Mouse (Mus musculus) frontal cortex, adult 2 months (tissue): ENCODE results near the gene Ankrd53. TPM values are rescaled to one million over a fixed set of nuclear protein-coding genes. Genes with fewer than 3 reads are reported as not detected.

Source experiments
- DNase-seq, 2 experiments: peaks; one replicate each; pipeline ENCODE4 v3.0.0; 2022; ENCODE audit warnings: low spot score in 1 of 2; ENCODE audit errors: extremely low spot score in 1 of 2
- polyA plus RNA-seq: library from polyadenylated mRNA; depleted of rRNA; stranded (reverse); fragments of >200 nt; gene quantifications from 2 replicates; pipeline ENCODE4 v1.2.3, GENCODE M21; 2012; rRNA removed

Ankrd53 gene
- polyA plus RNA-seq: not detected in 2 replicates

GRCm38 (mm10) chr6:83762344-83762743, at the start of gene Ankrd53:
Ankrd53 (plus strand) TSS chr6:83762644.
- DNase-seq: no peak

- DNase-seq: no peak
Measured at GRCm38 (mm10) chr6:83713271-83714136, 48.9 kb upstream of the Ankrd53 start.

DNA sequence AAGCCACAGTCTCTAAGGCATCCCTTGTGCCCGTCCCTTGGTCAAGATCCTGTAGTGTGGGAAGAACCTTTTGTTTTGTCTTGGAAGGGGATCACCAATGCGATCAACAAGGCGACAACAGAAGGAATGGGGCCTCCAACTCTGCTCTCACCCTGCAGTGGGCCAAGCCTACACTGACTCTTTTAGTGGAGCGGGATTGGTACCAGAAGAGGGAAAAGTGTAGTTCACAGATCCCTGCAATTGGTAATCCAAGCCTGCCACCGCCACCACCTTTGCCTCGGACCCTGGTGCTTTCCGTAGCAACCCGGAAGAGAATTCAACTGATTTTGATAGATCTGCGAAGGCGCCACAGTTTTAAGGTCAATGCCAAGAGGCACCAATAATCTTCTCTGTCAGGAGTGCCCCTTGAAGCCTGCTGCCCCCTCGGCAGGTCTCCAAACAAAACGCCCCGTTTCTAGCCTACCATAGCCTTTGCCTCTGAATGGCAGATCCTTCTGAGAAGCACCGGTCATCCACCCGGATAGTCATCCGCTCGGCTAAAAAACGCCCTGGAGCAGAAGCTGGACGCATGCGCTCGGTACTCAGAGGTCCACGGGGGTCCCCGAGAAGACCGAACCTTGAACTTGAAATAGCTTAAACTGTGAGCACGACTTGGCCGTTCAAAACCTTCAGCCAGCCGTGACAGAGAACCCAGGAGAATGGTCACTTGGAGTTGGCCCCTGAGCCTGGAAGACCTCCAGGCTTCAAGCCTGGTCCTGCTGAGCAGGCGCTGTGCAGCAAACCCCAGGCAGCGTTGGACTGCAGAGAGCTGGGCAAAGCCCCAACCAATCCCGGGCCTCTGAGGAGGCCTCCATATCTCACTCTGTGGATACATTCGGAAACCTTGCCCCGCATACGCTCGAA, 48.0 kb upstream of the Ankrd53 start:
- DNase-seq: no peak

GRCm38 (mm10) chr6:83715461-83716196, 46.8 kb upstream of the Ankrd53 start:
- no peak for DNase-seq

DNA sequence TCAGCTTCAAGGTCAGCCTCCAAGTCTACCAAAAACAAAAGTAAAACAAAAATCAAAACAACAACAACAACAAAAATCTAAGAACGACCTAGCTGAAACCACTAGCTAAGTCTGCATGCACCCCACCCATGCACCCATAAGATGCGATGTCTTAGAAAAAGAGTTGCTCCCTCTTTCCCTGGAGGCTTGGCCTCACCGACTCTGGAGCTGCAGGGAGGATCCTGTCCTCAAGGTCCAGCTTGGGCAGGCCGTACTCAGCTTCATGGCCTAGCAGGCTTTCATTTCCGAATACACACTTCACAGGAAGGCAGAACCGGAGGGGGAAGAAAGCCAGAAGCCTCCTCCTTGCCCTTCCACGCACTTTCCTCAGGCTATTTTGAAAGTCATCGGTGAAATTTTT, 45.4 kb upstream of the Ankrd53 start:
- no peak for DNase-seq

GRCm38 (mm10) chr6:83722526-83722925, 39.9 kb upstream of the Ankrd53 start:
- no peak for DNase-seq

DNA sequence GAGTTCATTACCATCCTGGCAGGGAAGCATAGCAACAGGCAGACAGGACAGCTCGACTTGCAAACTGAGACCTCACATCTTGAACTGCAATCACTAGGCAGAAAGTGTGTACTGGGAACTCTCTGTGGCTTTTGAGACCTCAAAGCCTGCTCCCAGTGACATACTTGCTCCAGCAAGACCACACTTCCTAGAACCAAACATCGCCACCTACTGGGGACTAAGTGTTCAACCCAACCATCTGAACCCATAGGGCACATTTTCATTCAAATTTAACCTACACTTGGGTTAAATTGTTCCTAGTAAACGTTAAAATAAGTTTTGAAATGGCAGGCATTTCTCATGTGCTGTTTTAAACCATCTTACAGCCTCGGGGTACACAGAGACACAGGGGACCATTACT, 35.3 kb upstream of the Ankrd53 start:
- DNase-seq: no peak

DNA sequence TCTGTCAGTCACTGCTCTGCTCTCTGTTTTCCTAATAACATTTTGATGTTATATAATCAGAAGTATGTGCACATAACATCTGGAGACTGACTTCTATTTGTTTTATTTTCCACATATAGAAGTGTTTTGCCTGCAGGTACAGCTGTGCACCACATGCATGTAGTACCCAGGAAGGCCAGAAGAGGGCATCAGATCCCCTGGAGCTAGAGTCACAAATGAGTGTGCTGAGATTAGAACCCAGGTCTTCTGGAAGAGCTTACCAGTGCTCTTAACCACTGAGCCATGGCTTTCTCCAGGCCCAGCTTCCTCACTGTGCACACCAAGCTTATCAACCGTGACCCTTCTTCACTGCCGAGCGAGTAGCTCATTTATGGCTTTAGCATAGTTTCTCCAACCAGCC, 34.0 kb upstream of the Ankrd53 start:
- no peak for DNase-seq

DNA sequence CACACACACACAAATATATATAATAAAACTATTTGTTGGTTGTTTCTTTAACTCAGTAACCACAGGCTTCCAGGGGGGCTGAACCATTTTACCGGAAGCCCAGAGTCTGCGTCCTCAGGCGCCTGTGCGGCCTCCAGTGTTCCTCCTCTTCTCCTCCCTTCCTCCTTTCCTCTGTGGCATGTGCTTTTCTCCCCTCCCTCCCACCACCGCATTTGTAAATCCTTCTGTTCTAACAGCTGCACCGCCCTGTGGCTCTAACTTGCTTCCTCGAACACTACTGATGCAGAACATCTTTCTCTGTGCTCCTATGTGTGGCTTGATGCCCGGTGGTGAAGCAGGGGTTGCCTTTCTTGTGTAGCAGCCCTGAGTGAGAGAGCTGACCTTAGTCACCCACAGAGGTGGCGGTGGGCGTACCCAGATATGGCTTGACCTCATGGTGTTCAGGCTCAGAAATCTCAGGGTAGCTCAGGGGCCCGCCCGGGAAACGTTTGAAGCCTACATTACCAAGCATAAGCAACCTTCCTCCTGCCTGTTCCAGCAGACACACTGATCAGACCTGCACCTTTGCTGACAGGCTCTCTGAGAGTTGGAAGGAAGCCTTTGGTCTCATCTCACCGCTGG, 33.0 kb upstream of the Ankrd53 start:
- no peak for DNase-seq

DNA sequence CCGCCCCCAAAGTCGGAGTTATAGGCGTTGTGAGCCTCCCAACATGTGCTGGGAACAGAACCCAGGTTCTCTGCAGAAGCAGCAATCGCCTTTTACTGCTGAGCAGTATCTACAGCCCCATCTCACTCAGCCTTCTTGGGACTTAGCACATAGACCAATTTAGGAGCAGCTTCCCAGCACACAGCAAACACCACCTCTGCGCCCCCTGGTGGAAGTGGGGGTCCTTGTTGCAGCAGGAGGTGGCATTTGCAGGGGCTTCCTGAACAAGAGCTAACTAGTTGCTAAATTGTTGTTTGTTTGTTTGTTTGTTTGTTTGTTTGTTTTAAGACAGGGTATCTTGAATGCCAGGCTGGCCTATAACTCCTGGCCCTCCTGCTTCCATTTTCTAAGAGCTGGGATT, 31.3 kb upstream of the Ankrd53 start:
- DNase-seq: peak in 1 of 2 experiments; percentile 53

- no peak for DNase-seq
Measured at GRCm38 (mm10) chr6:83737311-83737710, 25.1 kb upstream of the Ankrd53 start.

GRCm38 (mm10) chr6:83738596-83738995, 23.8 kb upstream of the Ankrd53 start:
- DNase-seq: no peak

DNA sequence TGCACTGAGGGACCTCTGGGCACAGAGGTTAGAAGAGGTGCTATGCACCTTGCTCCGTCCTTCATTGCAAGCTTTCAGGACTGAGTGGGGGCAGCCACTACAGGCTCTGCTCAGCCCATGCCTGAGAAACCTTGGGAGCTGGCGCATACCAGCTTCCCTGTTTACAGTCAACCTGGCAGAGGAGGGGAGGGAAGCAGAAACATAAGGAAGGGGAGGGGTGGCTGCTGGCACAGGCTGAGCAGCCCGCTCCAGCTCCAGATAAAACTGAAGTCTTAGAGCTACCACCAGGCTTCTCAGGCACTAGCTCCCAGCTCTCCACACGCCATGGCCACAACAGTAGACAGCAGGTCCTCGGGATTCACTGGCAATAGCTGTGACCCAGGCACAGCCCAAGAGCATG, 19.7 kb upstream of the Ankrd53 start, which contains the start of gene Atp6v1b1:
Gene Atp6v1b1 (plus strand): TSS at position 230 of the 400 bp plus-strand sequence.
- DNase-seq: no peak

- DNase-seq: no peak
Measured at GRCm38 (mm10) chr6:83743212-83743611, 19.2 kb upstream of the Ankrd53 start.

- DNase-seq: no peak
Measured at GRCm38 (mm10) chr6:83744126-83744525, 18.3 kb upstream of the Ankrd53 start.

GRCm38 (mm10) chr6:83744557-83744956, 17.9 kb upstream of the Ankrd53 start:
- no peak for DNase-seq

DNA sequence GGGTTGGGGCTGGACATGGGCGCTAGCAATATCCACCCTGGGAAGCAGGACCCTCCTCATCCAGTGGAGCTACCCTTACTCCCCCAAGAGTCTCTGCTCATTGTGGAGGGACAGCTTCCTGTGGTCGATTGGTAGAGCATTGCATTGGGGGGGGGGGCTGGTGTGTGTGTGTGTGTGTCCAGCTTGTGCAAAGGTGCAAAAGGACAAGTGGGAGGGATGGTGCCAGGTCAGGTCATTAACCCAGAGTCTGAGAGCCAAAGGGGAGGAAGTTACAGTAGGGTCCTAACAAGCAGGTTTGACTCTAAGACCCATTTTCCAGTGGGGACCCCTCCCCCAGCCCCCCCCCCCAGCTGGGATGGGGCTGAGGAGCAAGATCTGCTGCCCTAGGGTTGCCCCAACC, 17.0 kb upstream of the Ankrd53 start:
- no peak for DNase-seq

GRCm38 (mm10) chr6:83749286-83749685, 13.2 kb upstream of the Ankrd53 start:
- DNase-seq: no peak

- DNase-seq: peak in 1 of 2 experiments; percentile 76
Measured at GRCm38 (mm10) chr6:83750171-83750684, 12.2 kb upstream of the Ankrd53 start.

DNA sequence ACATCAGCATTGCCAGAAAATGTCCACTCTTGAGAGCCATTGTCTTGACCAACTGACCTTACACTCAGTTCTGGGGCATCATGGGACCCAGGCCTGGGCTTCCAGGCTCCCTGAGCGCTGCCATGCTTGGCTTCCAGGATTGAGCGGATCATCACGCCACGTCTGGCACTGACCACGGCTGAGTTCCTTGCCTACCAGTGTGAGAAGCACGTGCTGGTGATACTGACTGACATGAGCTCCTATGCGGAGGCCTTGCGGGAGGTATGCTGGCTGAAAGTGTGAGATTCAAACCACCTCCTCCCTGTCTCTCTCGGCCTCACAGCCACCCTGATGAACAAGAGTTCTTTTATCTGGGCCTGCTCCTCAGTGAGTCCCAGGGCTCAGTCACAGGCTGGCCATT, 6.4 kb upstream of the Ankrd53 start:
- DNase-seq: no peak
